Mouse (Mus musculus): Measurements from ENCODE around the gene Ttn. TPM values are rescaled to one million over a fixed set of nuclear protein-coding genes. Genes with fewer than 3 reads are reported as not detected.
"Not testable (repeated sequence)": the region's sequence is repeated elsewhere in the genome, so short reads cannot be mapped to it uniquely, and the experiment has no call there.

Gene Ttn
- polyA plus RNA-seq (2016; fragmentation: Nextera tagmentation; extraction: Ambion mirVana), result 2.5 and 19.0 TPM in 2 replicates

GRCm38 (mm10) chr2:76982391-76983145 is at the start of gene Ttn:
TSS of gene Ttn (minus strand) at chr2:76982547.
- no peaks in the 10 kb centered on the region for H3K36me3 ChIP-seq
- 83% methylated on average over 18 of the region's 18 CpGs for WGBS
- ATAC-seq (ENCODE audit: low FRiP score), result no peak

GRCm38 (mm10) chr2:77020649-77021048 is 38.3 kb upstream of the Ttn start:
- H3K9me3 ChIP-seq (replicated peaks), result no peaks in the 10 kb centered on the region
- WGBS, result 87% methylated on average over 2 of the region's 2 CpGs

More at GRCm38 (mm10) chr2:76982391-76983145, at the start of gene Ttn:
- Histone ChIP-seq H3K27me3 (no peaks in the 10 kb centered on the region), H3K9me3 (replicated peaks) (no peaks in the 10 kb centered on the region), H3K4me1 (no peaks in the 10 kb centered on the region), H3K9ac (no peak within 1 kb of the TSS), H3K4me2 (replicated peaks) (no peak within 1 kb of the TSS), H3K4me3 (no peak within 1 kb of the TSS), H3K27ac (no peak within 1 kb of the TSS)

GRCm38 (mm10) chr2:77017735-77018134 is 35.4 kb upstream of the Ttn start:
- Histone ChIP-seq H3K9ac (no peak overlapping the region), H3K9me3 (replicated peaks) (no peaks in the 10 kb centered on the region), H3K36me3 (no peaks in the 10 kb centered on the region), H3K4me3 (no peak overlapping the region), H3K4me1 (no peaks in the 10 kb centered on the region), H3K27ac (no peak overlapping the region), H3K4me2 (replicated peaks) (no peak overlapping the region), H3K27me3 (no peaks in the 10 kb centered on the region)
- WGBS, result 72% methylated on average over 4 of the region's 4 CpGs
- no peak for ATAC-seq (ENCODE audit: low FRiP score)

More at GRCm38 (mm10) chr2:77020649-77021048, 38.3 kb upstream of the Ttn start:
- no peaks in the 10 kb centered on the region for H3K27me3 ChIP-seq
- H3K4me2 ChIP-seq (replicated peaks), result no peak overlapping the region
- no peak overlapping the region for H3K27ac ChIP-seq
- H3K4me1 ChIP-seq, result no peaks in the 10 kb centered on the region
- no peaks in the 10 kb centered on the region for H3K36me3 ChIP-seq
- H3K4me3 ChIP-seq, result no peak overlapping the region
- no peak for ATAC-seq (ENCODE audit: low FRiP score)
- H3K9ac ChIP-seq, result no peak overlapping the region

- H3K9me3 ChIP-seq (replicated peaks); H3K4me3 ChIP-seq; H3K27me3 ChIP-seq; H3K36me3 ChIP-seq; H3K4me2 ChIP-seq (replicated peaks); H3K4me1 ChIP-seq; ATAC-seq (ENCODE audit: low FRiP score); H3K9ac ChIP-seq; H3K27ac ChIP-seq: not testable (repeated sequence)
- 89% methylated on average over 6 of the region's 6 CpGs for WGBS
Measured at GRCm38 (mm10) chr2:77013449-77013848, 31.1 kb upstream of the Ttn start.

GRCm38 (mm10) chr2:77011981-77012380 is 29.6 kb upstream of the Ttn start:
- no peaks in the 10 kb centered on the region for H3K9me3 ChIP-seq (replicated peaks)
- no peaks in the 10 kb centered on the region for H3K27me3 ChIP-seq
- no peak overlapping the region for H3K9ac ChIP-seq
- WGBS, result 71% methylated on average over 5 of the region's 5 CpGs
- no peak for ATAC-seq (ENCODE audit: low FRiP score)
- H3K4me1 ChIP-seq, result no peaks in the 10 kb centered on the region
- H3K4me3 ChIP-seq, result no peak overlapping the region
- H3K4me2 ChIP-seq (replicated peaks), result no peak overlapping the region
- no peaks in the 10 kb centered on the region for H3K36me3 ChIP-seq
- H3K27ac ChIP-seq, result no peak overlapping the region

GRCm38 (mm10) chr2:77007015-77007414 is 24.7 kb upstream of the Ttn start:
- Histone ChIP-seq H3K36me3 (no peaks in the 10 kb centered on the region), H3K27ac (no peak overlapping the region), H3K4me1 (no peaks in the 10 kb centered on the region), H3K4me3 (no peak overlapping the region), H3K27me3 (no peaks in the 10 kb centered on the region), H3K9me3 (replicated peaks) (no peaks in the 10 kb centered on the region), H3K4me2 (replicated peaks) (no peak overlapping the region), H3K9ac (no peak overlapping the region)
- WGBS, result 68% methylated on average over 7 of the region's 7 CpGs
- ATAC-seq (ENCODE audit: low FRiP score), result no peak

GRCm38 (mm10) chr2:77003148-77003547 is 20.8 kb upstream of the Ttn start:
- Histone ChIP-seq H3K9me3 (replicated peaks) (no peaks in the 10 kb centered on the region), H3K4me1 (no peaks in the 10 kb centered on the region), H3K27me3 (no peaks in the 10 kb centered on the region), H3K36me3 (no peaks in the 10 kb centered on the region), H3K4me2 (replicated peaks) (no peak overlapping the region), H3K27ac (no peak overlapping the region), H3K4me3 (no peak overlapping the region), H3K9ac (no peak overlapping the region)
- WGBS, result 81% methylated on average over 2 of the region's 2 CpGs
- no peak for ATAC-seq (ENCODE audit: low FRiP score)

- H3K36me3 ChIP-seq, result no peaks in the 10 kb centered on the region
- no peak overlapping the region for H3K9ac ChIP-seq
- 82% methylated on average over 5 of the region's 5 CpGs for WGBS
- H3K27ac ChIP-seq, result no peak overlapping the region
- no peak for ATAC-seq (ENCODE audit: low FRiP score)
- H3K4me2 ChIP-seq (replicated peaks), result no peak overlapping the region
- no peaks in the 10 kb centered on the region for H3K4me1 ChIP-seq
- H3K27me3 ChIP-seq, result no peaks in the 10 kb centered on the region
- no peaks in the 10 kb centered on the region for H3K9me3 ChIP-seq (replicated peaks)
- no peak overlapping the region for H3K4me3 ChIP-seq
Measured at GRCm38 (mm10) chr2:76998351-76998750, 16.0 kb upstream of the Ttn start.

GRCm38 (mm10) chr2:76992493-76993201 is 10.3 kb upstream of the Ttn start:
- WGBS, result 84% methylated on average over 5 of the region's 5 CpGs
- ATAC-seq (ENCODE audit: low FRiP score), result no peak
- no peak overlapping the region for H3K9ac ChIP-seq
- H3K9me3 ChIP-seq (replicated peaks), result no peaks in the 10 kb centered on the region
- no peaks in the 10 kb centered on the region for H3K4me1 ChIP-seq
- H3K27me3 ChIP-seq, result no peaks in the 10 kb centered on the region
- no peak overlapping the region for H3K4me3 ChIP-seq
- H3K27ac ChIP-seq, result no peak overlapping the region
- no peaks in the 10 kb centered on the region for H3K36me3 ChIP-seq
- no peak overlapping the region for H3K4me2 ChIP-seq (replicated peaks)

GRCm38 (mm10) chr2:76987317-76987716 is 5.0 kb upstream of the Ttn start:
- no peaks in the 10 kb centered on the region for H3K36me3 ChIP-seq
- no peaks in the 10 kb centered on the region for H3K27me3 ChIP-seq
- no peak for ATAC-seq (ENCODE audit: low FRiP score)
- 93% methylated on average over 4 of the region's 4 CpGs for WGBS
- H3K27ac ChIP-seq, result no peak overlapping the region
- H3K4me1 ChIP-seq, result no peaks in the 10 kb centered on the region
- H3K4me3 ChIP-seq, result no peak overlapping the region
- H3K9ac ChIP-seq, result no peak overlapping the region
- H3K4me2 ChIP-seq (replicated peaks), result no peak overlapping the region
- no peaks in the 10 kb centered on the region for H3K9me3 ChIP-seq (replicated peaks)

- Histone ChIP-seq H3K27ac (no peak overlapping the region), H3K9me3 (replicated peaks) (no peaks in the 10 kb centered on the region), H3K9ac (no peak overlapping the region), H3K4me3 (no peak overlapping the region), H3K36me3 (no peaks in the 10 kb centered on the region), H3K4me2 (replicated peaks) (no peak overlapping the region), H3K27me3 (no peaks in the 10 kb centered on the region), H3K4me1 (no peaks in the 10 kb centered on the region)
- WGBS, result 87% methylated on average over 5 of the region's 5 CpGs
- no peak for ATAC-seq (ENCODE audit: low FRiP score)
Measured at GRCm38 (mm10) chr2:76984384-76984783, 2.0 kb upstream of the Ttn start.

- Histone ChIP-seq H3K27ac (no peak overlapping the region), H3K9ac (no peak overlapping the region), H3K4me2 (replicated peaks) (no peak overlapping the region), H3K4me3 (no peak overlapping the region), H3K36me3 (no peaks in the 10 kb centered on the region), H3K9me3 (replicated peaks) (no peaks in the 10 kb centered on the region), H3K4me1 (no peaks in the 10 kb centered on the region), H3K27me3 (no peaks in the 10 kb centered on the region)
- WGBS, result 72% methylated on average over 5 of the region's 5 CpGs
- ATAC-seq (ENCODE audit: low FRiP score), result no peak
Measured at GRCm38 (mm10) chr2:76983601-76984000, 1.3 kb upstream of the Ttn start.

- no peak for ATAC-seq (ENCODE audit: low FRiP score)
- Histone ChIP-seq H3K9me3 (replicated peaks) (no peaks in the 10 kb centered on the region), H3K4me2 (replicated peaks) (no peak overlapping the region), H3K4me1 (no peaks in the 10 kb centered on the region), H3K36me3 (no peaks in the 10 kb centered on the region), H3K4me3 (no peak overlapping the region), H3K27ac (no peak overlapping the region), H3K27me3 (no peaks in the 10 kb centered on the region), H3K9ac (no peak overlapping the region)
- 75% methylated on average over 5 of the region's 5 CpGs for WGBS
Measured at GRCm38 (mm10) chr2:76981717-76982116, 630 bp downstream of the Ttn start.

Measured in hindbrain, embryonic 12.5 days (tissue).